Mouse (Mus musculus): ENCODE measurements around the gene Gdpd3.
A peak's percentile ranks its signal among the peaks of the same experiment; 100 is the strongest.

- TF ChIP-seq CTCF (IDR thresholded peaks at IDR 0.05; ENCODE audit: insufficient read depth, low read length), result no peak
- TF ChIP-seq POLR2A (IDR thresholded peaks at IDR 0.05; ENCODE audit: borderline replicate concordance, extremely low read depth, low read depth, low read length), result peak; percentile 60; the same call in 1 of the 2 replicates
These were observed 10.5 kb downstream of the Gdpd3 start, which contains the start of gene Ypel3 for GRCm38 (mm10) chr7:126776598-126777057.

Measured in lung, adult 2 months (tissue).